Mouse (Mus musculus) small intestine, adult 2 months (tissue): ENCODE measurements at regions not wholly inside any gene's neighbourhood (a gene's known extent, or its start where the extent isn't known, plus 50 kb on each side); places are given as distances from the start of the nearest gene placed in this dataset.

Source experiments
- CTCF ChIP-seq: fragments of 200-500 bp; IDR thresholded peaks from 2 replicates; pipeline ENCODE4 v1.5.1; 2012; ENCODE audit warnings: low read depth, mild to moderate bottlenecking, control low read depth, inconsistent platforms, low read length, moderate library complexity, mixed read lengths; ENCODE audit not compliant: insufficient replicate concordance, insufficient read length; ENCODE audit errors: extremely low read depth
- POLR2A ChIP-seq: fragments of 200-500 bp; IDR thresholded peaks from 2 replicates; pipeline ENCODE4 v1.6.1; 2012; ENCODE audit warnings: low read depth, mild to moderate bottlenecking, control low read depth, inconsistent platforms, low read length, moderate library complexity

- no peak for TF ChIP-seq CTCF
- no peak for TF ChIP-seq POLR2A
These were observed 157.9 kb upstream of the Noct start for GRCm38 (mm10) chr3:51066373-51066772.
